Mouse (Mus musculus): ENCODE measurements around the gene Crisp3. TPM values are rescaled to one million over a fixed set of nuclear protein-coding genes. Genes with fewer than 3 reads are reported as not detected.

Crisp3 gene
- polyA plus RNA-seq, 1 experiment from 2014 or later = not detected

Other genes starting within 250 kb of the Crisp3 start
- gene AC192777.2, start 146.8 kb downstream of the Crisp3 start, polyA plus RNA-seq (2014; fragmentation: Nextera tagmentation; extraction: Ambion mirVana) = not detected in 2 replicates
- gene Pgk2, start 33.6 kb downstream of the Crisp3 start, polyA plus RNA-seq (2014; fragmentation: Nextera tagmentation; extraction: Ambion mirVana) = not detected in 2 replicates
- gene Crisp1, start 76.9 kb upstream of the Crisp3 start, polyA plus RNA-seq (2014; fragmentation: Nextera tagmentation; extraction: Ambion mirVana) = not detected in 2 replicates